Mouse (Mus musculus) brain, embryonic 14.5 days (tissue): ENCODE results near the gene Tenm4.

ENCODE experiments used
- CTCF ChIP-seq: fragments of 200-500 bp; IDR thresholded peaks from 2 replicates; pipeline ENCODE4 v1.5.1; 2012; ENCODE audit warnings: inconsistent platforms, mild to moderate bottlenecking, moderate library complexity, borderline replicate concordance; ENCODE audit not compliant: insufficient read depth, insufficient read length; ENCODE audit errors: extremely low read depth
- POLR2A ChIP-seq: fragments of 200-500 bp; IDR thresholded peaks from 2 replicates; pipeline ENCODE4 v1.6.1; 2012; ENCODE audit warnings: mild to moderate bottlenecking, inconsistent platforms, borderline replicate concordance; ENCODE audit not compliant: poor library complexity, insufficient read depth, insufficient read length, severe bottlenecking; ENCODE audit errors: extremely low read depth

DNA sequence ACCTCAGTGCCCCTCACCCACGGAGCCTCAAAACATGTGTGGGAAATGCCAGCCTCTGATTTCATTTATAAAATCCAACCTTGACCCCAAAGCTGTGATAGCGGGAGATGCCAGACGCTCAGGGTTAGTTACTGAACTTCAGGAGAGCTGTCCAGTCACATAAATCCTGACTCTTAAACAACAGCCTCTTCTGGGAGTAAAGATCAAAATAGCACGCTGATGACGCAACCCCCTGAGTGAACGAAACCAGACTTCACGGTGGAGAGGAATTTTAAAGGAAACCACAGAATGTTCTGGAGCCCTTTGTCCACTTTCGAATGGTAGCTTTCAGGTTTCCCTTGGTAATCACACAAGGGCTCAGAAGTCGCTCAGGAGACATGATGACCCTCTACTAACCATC, 630.3 kb downstream of the Tenm4 start:
- no peak for TF ChIP-seq POLR2A
- TF ChIP-seq CTCF = no peak
